Mouse (Mus musculus) myocyte (in vitro differentiated cells): ENCODE results near the gene Hhipl1.

Source experiments
- CEBPB ChIP-seq: IDR thresholded peaks from 2 replicates; pipeline ENCODE4 v1.6.1; 2011; ENCODE audit warnings: mild to moderate bottlenecking, moderate library complexity; ENCODE audit not compliant: poor library complexity, insufficient read depth, severe bottlenecking
- E2F4 ChIP-seq: IDR thresholded peaks from one replicate; pipeline ENCODE4 v1.6.1; 2011; ENCODE audit warnings: mild to moderate bottlenecking, control low read depth, moderate library complexity; ENCODE audit not compliant: insufficient read depth
- MAX ChIP-seq: IDR thresholded peaks from one replicate; pipeline ENCODE4 v1.6.1; 2011; ENCODE audit warnings: low read depth, mild to moderate bottlenecking, control low read depth
- MYOD1 ChIP-seq, 3 experiments: IDR thresholded peaks; one replicate each; pipeline ENCODE4 v1.6.1; 2011; ENCODE audit warnings: control low read depth in 2 of 3, low read depth in 2 of 3, mild to moderate bottlenecking in 2 of 3, moderate library complexity in 1 of 3; ENCODE audit not compliant: insufficient read length in 2 of 3, control insufficient read depth in 1 of 3
- POLR2A ChIP-seq: IDR thresholded peaks from one replicate; pipeline ENCODE4 v1.6.1; 2011; ENCODE audit warnings: low read depth, mild to moderate bottlenecking, control low read depth, moderate library complexity; ENCODE audit not compliant: insufficient read length
- POLR2AphosphoS2 ChIP-seq: IDR thresholded peaks from one replicate; pipeline ENCODE4 v1.6.1; 2011; ENCODE audit warnings: low read depth, control low read depth; ENCODE audit not compliant: insufficient read length
- TCF12 ChIP-seq: IDR thresholded peaks from one replicate; pipeline ENCODE4 v1.6.1; 2011; ENCODE audit warnings: mild to moderate bottlenecking, control low read depth; ENCODE audit not compliant: poor library complexity, insufficient read depth, severe bottlenecking
- USF1 ChIP-seq: IDR thresholded peaks from one replicate; pipeline ENCODE4 v1.6.1; 2011; ENCODE audit warnings: low read depth, mild to moderate bottlenecking, control low read depth, moderate library complexity

DNA sequence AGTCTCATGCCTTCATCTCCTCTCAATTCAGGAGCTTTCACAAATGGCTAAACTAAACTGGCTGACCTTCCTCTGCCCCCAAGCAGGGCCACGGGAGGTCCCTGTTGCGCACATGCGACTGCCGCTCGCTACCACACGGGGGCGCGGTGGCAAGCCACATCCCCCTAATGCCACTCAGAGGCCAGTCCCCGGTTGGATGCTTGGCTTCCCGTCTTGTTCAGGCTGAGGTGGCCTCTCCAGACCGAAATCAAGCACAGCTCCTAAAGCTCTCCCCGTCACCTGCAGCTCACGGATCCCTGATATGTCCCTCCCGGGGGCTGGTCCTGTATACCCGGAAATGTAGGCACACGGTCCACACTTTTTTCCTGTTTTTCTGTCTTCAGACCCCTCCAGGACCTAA lies 27.0 kb downstream of the Hhipl1 start:
- no peak for TF ChIP-seq POLR2AphosphoS2
- no peak for TF ChIP-seq POLR2A
- no peak for TF ChIP-seq TCF12
- TF ChIP-seq MYOD1 (IDR thresholded peaks at IDR 0.05; ENCODE audit: control insufficient read depth in 1 of 3, insufficient read length in 2 of 3, low read depth in 2 of 3): no peak
- TF ChIP-seq MAX: no peak
- no peak for TF ChIP-seq E2F4
- no peak for TF ChIP-seq USF1
- no peak for TF ChIP-seq CEBPB
